Mouse (Mus musculus): ENCODE data around the gene Vps50.
"Not testable (repeated sequence)": the region's sequence is repeated elsewhere in the genome, so short reads cannot be mapped to it uniquely, and the experiment has no call there.

The Vps50 gene

DNA sequence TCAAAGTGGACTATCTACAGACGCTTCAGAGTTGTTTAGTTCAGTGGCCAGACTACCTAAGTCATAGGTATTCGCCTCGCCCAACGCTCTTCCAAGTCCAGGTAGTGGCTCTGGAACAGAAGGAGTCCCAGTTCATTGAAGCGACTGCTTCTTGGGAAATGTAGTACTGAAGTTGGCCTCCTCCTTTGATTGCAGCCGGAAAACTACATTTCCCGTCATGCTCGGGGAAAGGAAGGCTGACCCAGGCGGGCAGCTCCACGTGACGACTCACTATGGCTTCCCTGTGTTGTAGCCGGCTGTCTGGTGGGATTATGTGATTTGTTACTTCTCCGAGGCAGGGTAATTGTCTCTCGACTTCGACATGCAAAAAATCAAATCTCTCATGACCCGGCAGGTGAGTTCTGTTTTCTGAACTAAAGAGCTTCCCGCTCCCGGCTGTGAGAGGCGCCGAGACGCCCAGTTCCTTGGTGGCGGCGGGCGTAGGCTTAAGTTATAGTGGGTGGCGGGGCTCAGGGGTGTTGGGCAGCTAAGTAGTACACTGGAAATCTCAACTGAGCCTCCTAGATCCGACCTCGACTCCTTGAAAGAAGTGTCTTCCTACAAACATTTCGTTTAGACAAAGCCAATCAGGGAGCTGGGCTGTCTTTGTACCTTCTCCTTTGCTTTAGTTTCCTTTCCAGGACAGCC lies at the start of gene Vps50, which contains the start of gene Hepacam2:
Gene Vps50 (plus strand): TSS at position 221 of the 687 bp plus-strand sequence.
Gene Hepacam2 (minus strand): TSS at position 137 of the 687 bp plus-strand sequence.
- DNase-seq (ENCODE audit: low spot score): peak; percentile 91

DNA sequence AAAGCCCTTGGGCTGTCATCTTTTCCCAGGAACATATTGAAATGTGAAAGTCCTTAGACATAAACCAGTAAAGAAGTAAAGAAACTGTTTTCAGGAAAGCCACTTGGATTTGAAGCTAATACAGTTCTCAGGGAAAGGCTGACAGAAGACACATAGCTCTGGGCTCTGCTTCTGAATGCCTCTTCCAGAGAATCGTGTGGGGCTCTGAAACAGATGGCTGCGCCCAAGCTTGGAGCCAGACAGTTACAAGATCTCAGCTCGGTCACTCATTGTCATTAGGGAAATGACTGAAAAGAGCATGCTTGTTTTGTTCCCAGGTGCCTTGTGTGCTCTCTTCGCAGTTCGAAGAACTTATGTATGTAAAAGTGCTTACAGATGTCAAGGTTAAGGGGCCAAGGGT lies 43.8 kb upstream of the Vps50 start:
- DNase-seq (ENCODE audit: low spot score): no peak

DNA sequence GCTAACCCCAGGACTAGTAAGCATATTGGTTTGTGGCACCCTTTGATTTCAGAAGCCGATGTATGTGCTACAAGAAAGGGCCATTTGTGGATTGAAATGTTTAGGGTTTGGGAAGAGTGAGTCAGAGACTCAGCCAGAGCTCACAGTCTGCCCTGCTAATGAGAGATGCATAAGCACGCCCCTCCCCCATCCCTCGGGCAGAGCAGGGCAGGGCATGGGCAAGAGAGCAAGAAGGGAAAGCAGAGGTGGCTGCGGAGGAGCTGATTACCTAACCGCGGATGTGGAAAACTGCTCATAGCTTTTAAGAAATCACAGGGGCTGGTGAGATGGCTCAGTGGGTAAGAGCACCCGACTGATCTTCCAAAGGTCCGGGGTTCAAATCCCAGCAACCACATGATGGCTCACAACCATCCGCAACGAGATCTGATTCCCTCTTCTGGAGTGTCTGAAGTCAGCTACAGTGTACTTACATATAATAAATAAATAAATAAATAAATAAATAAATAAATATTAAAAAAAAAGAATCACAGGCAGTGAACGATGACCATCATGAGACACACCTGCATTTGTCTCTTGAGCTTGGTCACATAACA lies 42.1 kb upstream of the Vps50 start:
- DNase-seq (ENCODE audit: low spot score): peak; percentile 8

- DNase-seq (ENCODE audit: low spot score): no peak
Measured at GRCm38 (mm10) chr6:3463026-3463425, 35.2 kb upstream of the Vps50 start.

- no peak for DNase-seq (ENCODE audit: low spot score)
Measured at GRCm38 (mm10) chr6:3463594-3463993, 34.6 kb upstream of the Vps50 start.

- DNase-seq (ENCODE audit: low spot score): no peak
Measured at GRCm38 (mm10) chr6:3468627-3469026, 29.6 kb upstream of the Vps50 start.

DNA sequence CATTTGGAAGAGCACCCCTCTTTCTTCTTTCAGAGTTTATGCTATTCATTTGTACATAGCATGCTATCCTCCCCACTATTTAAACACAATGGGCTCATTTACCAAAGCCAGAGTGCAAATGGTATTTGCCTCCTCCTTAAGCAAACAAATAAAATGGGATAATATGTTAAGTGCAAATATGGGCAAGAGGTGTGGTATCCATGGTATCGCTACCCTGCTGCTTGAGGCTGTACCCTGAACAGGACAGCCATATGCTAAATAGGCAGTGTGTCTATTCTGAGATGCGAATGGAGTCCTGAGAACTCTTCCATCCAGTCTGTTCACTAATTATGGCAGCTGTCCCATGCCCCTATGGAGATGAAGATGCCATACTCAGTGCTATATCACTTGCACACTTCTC lies 27.5 kb upstream of the Vps50 start:
- DNase-seq (ENCODE audit: low spot score): no peak

DNA sequence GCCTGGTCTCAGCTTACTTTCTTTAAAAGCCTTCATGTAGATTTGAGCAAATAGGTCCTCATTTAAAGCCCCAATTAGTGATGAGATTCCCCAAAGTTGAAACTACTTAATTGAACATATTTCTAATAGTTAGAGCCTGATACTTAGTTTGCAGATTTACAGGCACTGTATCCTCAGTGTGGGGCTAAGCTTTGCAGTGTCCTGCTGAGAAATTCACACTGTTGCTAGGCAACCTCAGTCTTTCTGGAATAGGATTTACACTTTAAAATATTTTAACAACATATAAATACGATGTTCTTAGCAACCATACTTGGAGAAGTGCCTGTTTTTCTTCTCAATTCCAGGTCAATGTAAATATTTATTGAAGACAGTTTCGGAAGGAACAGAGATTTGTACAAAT lies 21.9 kb upstream of the Vps50 start:
- DNase-seq (ENCODE audit: low spot score): no peak

- no peak for DNase-seq (ENCODE audit: low spot score)
Measured at GRCm38 (mm10) chr6:3479853-3480252, 18.3 kb upstream of the Vps50 start.

- DNase-seq (ENCODE audit: low spot score): no peak
Measured at GRCm38 (mm10) chr6:3481705-3482104, 16.5 kb upstream of the Vps50 start.

- no peak for DNase-seq (ENCODE audit: low spot score)
Measured at GRCm38 (mm10) chr6:3485133-3485532, 13.0 kb upstream of the Vps50 start.

DNA sequence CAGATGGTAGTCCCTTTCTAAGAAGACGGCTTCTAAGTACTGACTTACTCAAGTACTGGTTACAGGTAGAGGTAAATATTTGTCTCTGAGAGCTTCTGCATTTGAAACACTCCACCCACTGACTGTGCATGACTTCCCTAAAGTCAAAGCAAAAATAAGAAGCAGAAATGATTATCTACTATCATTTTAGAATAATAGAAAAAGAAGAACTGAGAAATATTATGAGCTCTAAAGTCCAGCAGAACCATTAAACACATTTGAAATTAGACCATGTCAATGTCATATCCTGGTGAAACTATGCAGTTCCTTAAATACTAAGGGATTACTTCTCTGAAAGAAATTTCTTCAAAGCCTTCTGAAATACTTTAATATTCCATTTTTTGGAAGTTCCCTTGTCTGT lies 10.8 kb upstream of the Vps50 start:
- DNase-seq (ENCODE audit: low spot score): no peak

DNA sequence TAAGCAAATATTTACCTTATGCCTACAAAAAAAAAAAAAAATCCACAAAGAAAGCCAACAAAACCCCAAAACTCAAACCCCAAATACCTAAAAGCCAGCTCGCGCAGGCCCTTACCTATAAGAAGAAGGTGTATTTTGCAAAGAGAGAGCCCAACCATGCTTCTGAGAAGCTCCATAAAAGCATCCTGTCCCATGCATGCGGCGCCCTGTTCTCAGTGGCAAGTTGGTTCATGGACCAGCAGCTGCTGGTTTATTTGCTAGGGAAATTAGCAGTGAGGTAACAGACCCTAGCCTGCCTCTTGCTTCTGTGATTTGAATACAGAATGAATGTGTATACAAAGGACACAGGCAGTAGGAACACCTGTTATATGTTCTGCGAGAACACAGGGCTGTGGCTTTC lies 3.9 kb upstream of the Vps50 start:
- no peak for DNase-seq (ENCODE audit: low spot score)

DNA sequence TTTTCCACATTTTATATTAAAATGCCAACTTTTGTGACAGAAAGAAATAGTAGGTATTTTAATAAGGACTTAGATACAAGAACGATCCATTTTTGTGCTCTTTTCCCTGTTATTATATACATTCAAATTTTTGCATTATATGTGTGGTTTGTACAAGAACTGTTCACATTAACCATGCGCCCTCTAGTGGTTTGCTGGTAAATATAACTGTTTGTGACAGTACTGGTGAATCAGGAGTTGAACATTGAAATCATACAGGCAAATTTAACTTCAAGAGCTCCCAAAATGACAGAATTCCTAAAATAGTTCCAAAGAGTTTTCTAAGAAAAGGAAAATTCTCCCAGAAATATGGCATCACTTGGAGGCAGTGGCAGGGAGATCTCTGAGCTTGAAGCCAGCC lies 2.0 kb upstream of the Vps50 start:
- DNase-seq (ENCODE audit: low spot score): no peak

DNA sequence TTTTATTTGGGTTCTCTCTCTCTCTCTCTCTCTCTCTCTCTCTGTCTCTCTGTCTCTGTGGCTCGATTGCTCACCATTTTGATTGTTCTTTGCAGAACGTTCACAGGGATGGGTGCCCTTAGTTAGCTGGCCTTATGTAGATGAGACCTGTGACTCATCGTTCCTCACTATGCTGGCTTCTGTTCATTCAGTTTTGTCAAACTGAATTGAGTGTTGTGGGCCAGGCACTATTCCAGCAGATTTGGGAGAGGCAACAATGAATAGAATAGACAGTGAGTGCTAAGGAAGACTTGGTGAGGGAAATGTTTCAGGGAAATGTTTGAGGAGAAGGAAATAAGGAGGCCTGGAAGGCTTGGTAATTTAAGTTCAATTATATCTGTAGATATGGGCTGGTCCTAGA lies 2.1 kb downstream of the Vps50 start:
- no peak for DNase-seq (ENCODE audit: low spot score)

- no peak for DNase-seq (ENCODE audit: low spot score)
Measured at GRCm38 (mm10) chr6:3505289-3505688, 7.1 kb downstream of the Vps50 start.

GRCm38 (mm10) chr6:3507078-3507477 lies 8.9 kb downstream of the Vps50 start:
- DNase-seq (ENCODE audit: low spot score): no peak

DNA sequence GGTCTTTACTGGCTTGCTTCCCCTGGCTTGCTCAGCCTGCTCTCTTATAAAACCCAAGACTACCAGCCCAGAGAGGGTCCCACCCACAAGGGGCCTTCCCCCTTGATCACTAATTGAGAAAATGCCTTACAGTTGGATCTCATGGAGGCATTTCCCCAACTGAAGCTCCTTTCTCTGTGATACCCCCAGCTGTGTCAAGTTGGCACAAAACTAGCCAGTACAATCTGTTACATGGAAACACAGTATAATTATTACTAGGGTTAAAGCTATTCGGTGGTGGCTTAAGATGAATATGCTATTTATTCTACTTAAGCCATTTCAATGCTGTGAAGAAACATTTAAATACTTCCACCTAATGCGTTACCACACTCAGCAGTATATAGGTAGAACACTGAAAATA lies 10.0 kb downstream of the Vps50 start:
- DNase-seq (ENCODE audit: low spot score): not testable (repeated sequence)

DNA sequence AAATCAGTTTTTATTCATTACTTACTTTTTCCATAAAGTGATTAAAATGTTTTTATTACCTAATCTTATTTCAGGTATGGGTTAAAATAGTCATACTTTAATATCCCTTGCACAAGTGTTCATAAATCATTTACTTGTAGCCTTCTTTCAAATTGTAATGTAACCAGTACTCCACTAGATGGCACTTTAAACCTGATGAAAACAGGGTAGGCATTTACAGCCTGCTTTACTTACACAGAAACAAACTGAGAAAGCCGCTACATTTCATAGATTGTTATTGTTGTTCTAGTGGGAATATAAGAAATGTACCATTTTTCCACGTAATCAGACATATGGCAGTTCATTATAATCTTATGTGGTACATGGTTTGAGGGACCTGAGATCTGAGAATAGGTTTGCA lies 11.6 kb downstream of the Vps50 start:
- no peak for DNase-seq (ENCODE audit: low spot score)

DNA sequence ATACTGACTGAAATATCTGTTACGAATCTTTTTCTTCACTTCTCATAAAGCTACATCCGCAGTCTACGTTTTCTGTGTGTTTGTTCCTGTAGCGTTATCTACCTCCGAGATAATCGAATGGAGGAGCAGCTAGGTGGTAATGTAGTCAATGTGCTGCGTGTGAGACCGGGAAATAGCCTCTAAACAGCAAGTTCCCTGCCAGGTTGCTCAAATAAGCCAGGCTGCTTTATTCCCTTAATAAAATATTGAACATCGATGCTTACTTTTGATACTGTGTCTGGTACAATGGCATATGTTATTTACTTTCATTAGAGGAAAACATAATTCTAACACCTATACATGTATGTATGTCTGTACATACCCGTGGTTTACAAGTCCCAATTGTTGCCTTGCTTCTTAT lies 12.9 kb downstream of the Vps50 start:
- DNase-seq (ENCODE audit: low spot score): no peak

- DNase-seq (ENCODE audit: low spot score): no peak
Measured at GRCm38 (mm10) chr6:3511612-3512011, 13.4 kb downstream of the Vps50 start.

GRCm38 (mm10) chr6:3512611-3513010 lies 14.4 kb downstream of the Vps50 start:
- no peak for DNase-seq (ENCODE audit: low spot score)

GRCm38 (mm10) chr6:3528198-3528597 lies 30.0 kb downstream of the Vps50 start:
- no peak for DNase-seq (ENCODE audit: low spot score)

- no peak for DNase-seq (ENCODE audit: low spot score)
Measured at GRCm38 (mm10) chr6:3531445-3531844, 33.3 kb downstream of the Vps50 start.

Data from testis, postnatal 14 days (tissue).